Mouse (Mus musculus) layer of hippocampus, adult 9-11 months (tissue): ENCODE measurements at regions not wholly inside any gene's neighbourhood (a gene's known extent, or its start where the extent isn't known, plus 50 kb on each side); places are given as distances from the start of the nearest gene placed in this dataset.

Experiments
- DNase-seq: peaks from one replicate; pipeline ENCODE4 v3.0.0; 2022

GRCm38 (mm10) chr4:69898831-69899230 lies 511.4 kb downstream of the Cdk5rap2 start:
- no peak for DNase-seq

- no peak for DNase-seq
Observed at GRCm38 (mm10) chr4:69896111-69896510, 514.1 kb downstream of the Cdk5rap2 start.

GRCm38 (mm10) chr4:69892829-69893175 lies 517.4 kb downstream of the Cdk5rap2 start:
- DNase-seq, result no peak

GRCm38 (mm10) chr4:69891898-69892828 lies 518.1 kb downstream of the Cdk5rap2 start:
- DNase-seq, result no peak

- DNase-seq, result peak; percentile 14
Observed at GRCm38 (mm10) chr4:69890655-69891054, 519.6 kb downstream of the Cdk5rap2 start.

- DNase-seq, result no peak
Observed at GRCm38 (mm10) chr4:69889931-69890634, 520.2 kb downstream of the Cdk5rap2 start.

- DNase-seq, result no peak
Observed at GRCm38 (mm10) chr4:69876734-69877133, 533.5 kb downstream of the Cdk5rap2 start.

GRCm38 (mm10) chr4:69870638-69871037 lies 539.6 kb downstream of the Cdk5rap2 start:
- DNase-seq, result no peak

GRCm38 (mm10) chr4:69855001-69855400 lies 555.2 kb downstream of the Cdk5rap2 start:
- DNase-seq, result no peak

- DNase-seq, result no peak
Observed at GRCm38 (mm10) chr4:69852637-69853036, 557.6 kb downstream of the Cdk5rap2 start.

- no peak for DNase-seq
Observed at GRCm38 (mm10) chr4:69849423-69849822, 560.8 kb downstream of the Cdk5rap2 start.

GRCm38 (mm10) chr4:69839868-69840267 lies 570.4 kb downstream of the Cdk5rap2 start:
- no peak for DNase-seq

GRCm38 (mm10) chr4:69838940-69839339 lies 571.3 kb downstream of the Cdk5rap2 start:
- no peak for DNase-seq

- no peak for DNase-seq
Observed at GRCm38 (mm10) chr4:69824903-69825268, 585.4 kb downstream of the Cdk5rap2 start.

GRCm38 (mm10) chr4:69824215-69824902 lies 585.9 kb downstream of the Cdk5rap2 start:
- no peak for DNase-seq

- no peak for DNase-seq
Observed at GRCm38 (mm10) chr4:69823311-69823940, 586.8 kb downstream of the Cdk5rap2 start.

- no peak for DNase-seq
Observed at GRCm38 (mm10) chr4:69818885-69819284, 591.4 kb downstream of the Cdk5rap2 start.

- DNase-seq, result peak; percentile 19
Observed at GRCm38 (mm10) chr4:69785481-69786050, 624.7 kb downstream of the Cdk5rap2 start.

- DNase-seq, result no peak
Observed at GRCm38 (mm10) chr4:69781258-69781657, 629.0 kb downstream of the Cdk5rap2 start.

GRCm38 (mm10) chr4:69761841-69762240 lies 648.4 kb downstream of the Cdk5rap2 start:
- DNase-seq, result peak; percentile 25

GRCm38 (mm10) chr4:69759596-69759995 lies 650.6 kb downstream of the Cdk5rap2 start:
- no peak for DNase-seq

- no peak for DNase-seq
Observed at GRCm38 (mm10) chr4:69754567-69754966, 655.7 kb downstream of the Cdk5rap2 start.

- DNase-seq, result no peak
Observed at GRCm38 (mm10) chr4:69753086-69753485, 657.2 kb downstream of the Cdk5rap2 start.
